Mouse (Mus musculus): ENCODE data around the gene E130208F15Rik. TPM values are rescaled to one million over a fixed set of nuclear protein-coding genes. Genes with fewer than 3 reads are reported as not detected.

E130208F15Rik gene
- polyA plus RNA-seq, 1 experiment from 2014 or later: 2.6 TPM

DNA sequence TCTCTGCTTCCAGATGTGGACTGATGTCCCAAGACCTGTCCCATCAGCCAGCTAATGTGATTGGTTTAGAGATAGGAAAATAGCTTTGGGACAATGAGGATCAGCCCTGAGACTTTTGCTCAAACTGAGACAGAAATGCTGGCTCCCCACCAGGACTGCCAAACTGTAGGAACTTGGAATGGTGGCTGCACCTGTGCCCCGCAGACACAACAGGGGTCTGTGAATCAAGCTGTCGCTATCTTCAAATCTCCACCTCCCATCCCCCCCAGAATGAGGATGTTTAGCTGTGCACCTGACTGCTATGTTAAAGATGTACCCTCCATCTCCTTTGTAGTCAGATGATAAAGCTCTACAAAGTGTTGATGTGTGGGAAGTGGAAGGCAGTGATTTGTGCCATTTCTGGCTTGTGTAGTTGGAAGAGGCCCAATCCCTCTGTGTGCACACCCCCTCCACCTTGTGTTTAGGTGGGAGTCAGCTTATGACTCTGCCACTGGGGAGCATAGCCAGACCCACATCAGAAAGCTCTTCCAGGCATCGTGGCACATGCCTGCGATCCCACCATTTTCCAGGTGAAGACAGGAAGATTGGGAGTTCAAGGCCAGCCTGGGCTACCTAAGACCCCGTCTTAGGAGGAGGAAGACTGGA is 2.9 kb downstream of the E130208F15Rik start:
- Histone ChIP-seq H3K4me2 (no peak overlapping the region), H3K4me1 (peaks cover 25% of the 10 kb centered on the region), H3K9me3 (replicated peaks) (no peaks in the 10 kb centered on the region; the same call in 1 of the 2 replicates), H3K27me3 (no peaks in the 10 kb centered on the region), H3K9ac (no peak overlapping the region), H3K4me3 (replicated peaks) (no peak overlapping the region), H3K27ac (no peak overlapping the region), H3K36me3 (no peaks in the 10 kb centered on the region)
- 83% methylated on average over 5 of the region's 5 CpGs for WGBS
- no peak for ATAC-seq (replicated peaks; ENCODE audit: low FRiP score)

GRCm38 (mm10) chr7:30325364-30325763 is 3.8 kb downstream of the E130208F15Rik start:
- H3K36me3 ChIP-seq: no peaks in the 10 kb centered on the region
- no peak overlapping the region for H3K27ac ChIP-seq
- peaks cover 25% of the 10 kb centered on the region for H3K4me1 ChIP-seq
- no peak overlapping the region for H3K4me3 ChIP-seq (replicated peaks)
- H3K4me2 ChIP-seq: no peak overlapping the region
- no peaks in the 10 kb centered on the region for H3K27me3 ChIP-seq
- ATAC-seq (replicated peaks; ENCODE audit: low FRiP score): no peak
- H3K9ac ChIP-seq: no peak overlapping the region
- WGBS: 52% methylated on average over 2 of the region's 2 CpGs
- no peaks in the 10 kb centered on the region; the same call in 1 of the 2 replicates for H3K9me3 ChIP-seq (replicated peaks)

GRCm38 (mm10) chr7:30326427-30326826 is 4.9 kb downstream of the E130208F15Rik start:
- Histone ChIP-seq H3K36me3 (no peaks in the 10 kb centered on the region), H3K9ac (no peak overlapping the region), H3K27ac (no peak overlapping the region), H3K4me2 (no peak overlapping the region), H3K27me3 (no peaks in the 10 kb centered on the region), H3K4me1 (peaks cover 16% of the 10 kb centered on the region), H3K9me3 (replicated peaks) (no peaks in the 10 kb centered on the region; the same call in 1 of the 2 replicates), H3K4me3 (replicated peaks) (no peak overlapping the region)
- no peak for ATAC-seq (replicated peaks; ENCODE audit: low FRiP score)

GRCm38 (mm10) chr7:30327140-30327539 is 5.6 kb downstream of the E130208F15Rik start:
- H3K27ac ChIP-seq: peak overlapping the region; percentile 28; the same call in 1 of the 2 replicates
- H3K4me3 ChIP-seq (replicated peaks): no peak overlapping the region
- no peaks in the 10 kb centered on the region for H3K36me3 ChIP-seq
- 29% methylated on average over 15 of the region's 15 CpGs for WGBS
- no peaks in the 10 kb centered on the region; the same call in 1 of the 2 replicates for H3K9me3 ChIP-seq (replicated peaks)
- peak overlapping the region; percentile 29 for H3K4me2 ChIP-seq
- peaks cover 18% of the 10 kb centered on the region for H3K4me1 ChIP-seq
- ATAC-seq (replicated peaks; ENCODE audit: low FRiP score): peak; percentile 65
- H3K27me3 ChIP-seq: no peaks in the 10 kb centered on the region
- no peak overlapping the region for H3K9ac ChIP-seq

DNA sequence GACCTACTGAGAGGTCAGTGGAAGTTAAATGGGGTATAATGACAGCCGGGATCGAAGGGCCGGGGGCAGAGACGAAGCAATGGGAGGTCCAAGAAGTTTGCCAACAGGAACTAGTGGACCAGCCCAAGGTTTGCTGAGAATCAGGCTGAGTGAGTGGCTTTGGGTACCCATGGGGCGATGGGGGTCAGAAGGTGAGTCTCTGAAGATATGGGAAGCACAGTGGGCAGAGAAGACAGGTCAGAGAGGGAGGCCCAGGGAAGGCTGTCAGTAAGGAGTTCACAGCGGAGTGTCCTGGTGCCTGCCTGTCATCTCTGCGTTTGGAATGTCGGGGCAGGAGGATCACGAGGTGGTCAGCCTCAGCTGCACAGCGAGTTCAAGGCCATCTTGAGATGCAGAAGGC is 6.8 kb downstream of the E130208F15Rik start:
- Histone ChIP-seq H3K27ac (no peak overlapping the region), H3K4me2 (no peak overlapping the region), H3K9ac (no peak overlapping the region), H3K36me3 (no peaks in the 10 kb centered on the region), H3K9me3 (replicated peaks) (no peaks in the 10 kb centered on the region; the same call in 1 of the 2 replicates), H3K27me3 (peaks cover 5% of the 10 kb centered on the region), H3K4me3 (replicated peaks) (no peak overlapping the region), H3K4me1 (peaks cover 13% of the 10 kb centered on the region)
- WGBS: 31% methylated on average over 10 of the region's 10 CpGs
- ATAC-seq (replicated peaks; ENCODE audit: low FRiP score): no peak

DNA sequence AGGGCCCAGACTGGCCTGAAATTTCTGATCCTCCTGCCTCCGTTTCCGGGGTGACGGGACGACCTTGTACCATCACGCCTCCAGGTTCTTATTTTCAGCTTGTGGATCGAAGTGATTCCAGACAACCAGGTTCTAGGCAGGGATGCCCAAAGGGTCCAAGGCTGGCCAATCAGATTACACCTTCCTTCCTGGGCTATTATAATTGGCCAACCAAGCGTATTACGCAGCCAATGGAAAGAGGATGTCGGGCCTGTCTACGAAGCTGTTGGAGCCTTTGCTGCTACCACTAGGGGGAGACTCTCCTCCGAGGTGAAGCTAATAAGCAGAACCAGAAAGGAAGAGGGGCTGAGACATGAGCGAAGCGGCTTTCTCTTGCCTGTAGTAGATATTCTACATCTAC is 10.3 kb downstream of the E130208F15Rik start:
- H3K36me3 ChIP-seq: no peaks in the 10 kb centered on the region
- peaks cover 35% of the 10 kb centered on the region for H3K27me3 ChIP-seq
- no peak overlapping the region for H3K27ac ChIP-seq
- WGBS: 8% methylated on average over 13 of the region's 13 CpGs
- H3K4me3 ChIP-seq (replicated peaks): no peak overlapping the region
- peaks cover 22% of the 10 kb centered on the region for H3K4me1 ChIP-seq
- H3K4me2 ChIP-seq: peak overlapping the region; percentile 34
- no peak; the same call in 1 of the 2 replicates for ATAC-seq (replicated peaks; ENCODE audit: low FRiP score)
- H3K9me3 ChIP-seq (replicated peaks): no peaks in the 10 kb centered on the region
- no peak overlapping the region for H3K9ac ChIP-seq

DNA sequence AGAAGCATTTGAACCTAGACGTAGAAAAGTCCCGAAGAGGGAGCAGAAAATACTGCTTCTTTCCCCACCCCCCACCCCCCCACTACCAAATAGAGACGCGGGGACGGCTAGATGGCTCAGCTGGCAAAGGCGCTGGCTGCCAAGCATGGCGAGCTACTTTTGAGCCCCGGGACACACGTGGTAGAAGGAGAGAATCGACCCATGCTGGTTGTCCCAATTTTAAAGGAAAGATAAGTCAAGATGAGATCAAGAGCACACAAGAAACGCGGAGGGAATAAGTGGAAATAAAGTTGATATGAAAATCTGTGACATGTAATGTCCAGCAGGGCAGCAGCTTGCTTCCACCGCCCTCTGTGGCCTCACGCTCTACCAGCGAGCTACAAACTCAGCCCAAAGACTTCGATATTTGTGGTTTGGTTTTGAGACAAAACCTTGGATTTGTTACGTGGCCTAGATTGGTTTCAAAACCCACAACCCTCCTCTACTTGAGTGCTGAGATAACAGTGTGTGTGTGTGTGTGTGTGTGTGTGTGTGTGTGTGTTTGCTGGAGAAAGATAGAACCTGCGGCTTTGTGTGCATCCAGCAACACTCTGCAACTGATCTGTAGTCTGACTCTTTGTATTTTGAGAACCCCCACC is 11.2 kb downstream of the E130208F15Rik start:
- Histone ChIP-seq H3K36me3 (no peaks in the 10 kb centered on the region), H3K4me2 (no peak overlapping the region), H3K9ac (no peak overlapping the region), H3K4me3 (replicated peaks) (no peak overlapping the region), H3K4me1 (peaks cover 15% of the 10 kb centered on the region), H3K27me3 (peaks cover 35% of the 10 kb centered on the region), H3K9me3 (replicated peaks) (no peaks in the 10 kb centered on the region), H3K27ac (no peak overlapping the region)
- no peak for ATAC-seq (replicated peaks; ENCODE audit: low FRiP score)
- WGBS: 69% methylated on average over 18 of the region's 18 CpGs

GRCm38 (mm10) chr7:30333436-30333835 is 11.9 kb downstream of the E130208F15Rik start:
- 35% methylated on average over 4 of the region's 4 CpGs for WGBS
- peak; percentile 37; the same call in 1 of the 2 replicates for ATAC-seq (replicated peaks; ENCODE audit: low FRiP score)
- H3K27ac ChIP-seq: no peak overlapping the region

GRCm38 (mm10) chr7:30334563-30334962 is 13.0 kb downstream of the E130208F15Rik start:
- no peak overlapping the region for H3K4me3 ChIP-seq (replicated peaks)
- no peaks in the 10 kb centered on the region for H3K9me3 ChIP-seq (replicated peaks)
- peaks cover 38% of the 10 kb centered on the region for H3K27me3 ChIP-seq
- ATAC-seq (replicated peaks; ENCODE audit: low FRiP score): no peak
- H3K9ac ChIP-seq: no peak overlapping the region
- H3K4me2 ChIP-seq: no peak overlapping the region
- H3K36me3 ChIP-seq: no peaks in the 10 kb centered on the region
- peaks cover 15% of the 10 kb centered on the region for H3K4me1 ChIP-seq
- no peak overlapping the region for H3K27ac ChIP-seq
- WGBS: 61% methylated on average over 5 of the region's 5 CpGs

More at GRCm38 (mm10) chr7:30333436-30333835, 11.9 kb downstream of the E130208F15Rik start:
- H3K4me2 ChIP-seq: no peak overlapping the region
- no peaks in the 10 kb centered on the region for H3K36me3 ChIP-seq
- no peaks in the 10 kb centered on the region for H3K9me3 ChIP-seq (replicated peaks)
- no peak overlapping the region for H3K9ac ChIP-seq
- no peak overlapping the region for H3K4me3 ChIP-seq (replicated peaks)
- H3K4me1 ChIP-seq: peaks cover 15% of the 10 kb centered on the region
- H3K27me3 ChIP-seq: peaks cover 35% of the 10 kb centered on the region

DNA sequence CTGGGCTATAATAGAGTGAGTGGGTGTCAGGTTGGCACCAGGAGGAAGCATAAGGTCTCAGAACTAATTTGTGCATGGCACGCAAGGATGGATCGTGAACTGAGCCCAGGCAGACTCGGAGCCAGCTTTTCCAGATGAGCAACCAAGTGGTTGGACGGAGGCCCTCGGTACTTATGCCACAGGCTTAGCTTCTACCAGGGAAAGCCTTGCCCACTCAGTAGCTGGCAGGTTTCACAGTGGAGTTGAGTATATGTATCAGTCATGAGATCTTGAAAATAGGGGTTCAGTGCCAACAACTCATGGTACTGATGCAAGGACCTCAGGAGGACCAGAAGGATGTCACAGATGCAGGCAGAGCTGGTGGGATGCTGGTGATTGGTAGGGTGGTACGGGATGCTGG is 14.1 kb downstream of the E130208F15Rik start:
- WGBS: 67% methylated on average over 6 of the region's 6 CpGs
- H3K36me3 ChIP-seq: no peaks in the 10 kb centered on the region

GRCm38 (mm10) chr7:30336384-30336783 is 14.8 kb downstream of the E130208F15Rik start:
- Histone ChIP-seq H3K4me3 (replicated peaks) (no peak overlapping the region), H3K4me1 (peaks cover 15% of the 10 kb centered on the region), H3K4me2 (no peak overlapping the region), H3K27ac (no peak overlapping the region), H3K9me3 (replicated peaks) (no peaks in the 10 kb centered on the region), H3K27me3 (peaks cover 44% of the 10 kb centered on the region), H3K9ac (no peak overlapping the region), H3K36me3 (no peaks in the 10 kb centered on the region)
- WGBS: 1% methylated on average over 9 of the region's 9 CpGs
- ATAC-seq (replicated peaks; ENCODE audit: low FRiP score): no peak; the same call in 1 of the 2 replicates

More for the DNA sequence above, 14.1 kb downstream of the E130208F15Rik start:
- Histone ChIP-seq H3K27me3 (peaks cover 40% of the 10 kb centered on the region), H3K9me3 (replicated peaks) (no peaks in the 10 kb centered on the region), H3K9ac (no peak overlapping the region), H3K27ac (no peak overlapping the region), H3K4me3 (replicated peaks) (no peak overlapping the region), H3K4me1 (peaks cover 15% of the 10 kb centered on the region), H3K4me2 (no peak overlapping the region)
- ATAC-seq (replicated peaks; ENCODE audit: low FRiP score): no peak

DNA sequence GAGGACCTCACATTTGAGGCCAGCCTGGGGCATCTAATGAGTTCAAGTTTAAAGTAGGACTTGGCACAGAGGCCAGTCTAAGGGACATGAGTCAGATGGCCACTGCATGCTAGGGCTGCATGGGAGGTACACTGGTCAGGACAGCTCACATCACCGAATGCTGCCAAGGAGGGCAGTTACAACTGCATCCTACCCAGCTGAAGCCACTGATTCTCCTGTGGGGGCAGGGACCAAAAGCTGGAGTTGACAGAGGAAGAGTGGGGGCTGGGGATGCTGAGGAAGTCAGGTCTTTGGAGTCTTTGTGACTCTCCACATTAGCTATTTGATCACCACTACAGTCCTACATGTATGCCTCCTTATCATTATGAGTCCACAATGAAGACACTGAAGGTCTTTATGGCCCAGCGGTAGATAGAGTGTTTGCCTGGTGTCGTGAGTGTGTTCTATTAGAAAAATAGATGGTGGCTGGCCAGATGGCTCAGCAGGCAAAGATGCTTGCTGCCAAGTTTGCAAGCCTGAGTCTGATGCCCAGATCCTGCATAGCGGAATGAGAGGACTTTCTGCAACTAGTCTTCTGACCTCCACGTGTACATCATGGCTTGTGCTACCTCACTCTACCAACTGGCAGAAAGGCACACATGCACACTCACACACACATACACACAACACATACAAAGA is 18.0 kb downstream of the E130208F15Rik start:
- ATAC-seq (replicated peaks; ENCODE audit: low FRiP score): no peak
- Histone ChIP-seq H3K4me2 (no peak overlapping the region), H3K4me3 (replicated peaks) (no peak overlapping the region), H3K27ac (no peak overlapping the region), H3K9me3 (replicated peaks) (no peaks in the 10 kb centered on the region), H3K4me1 (peaks cover 3% of the 10 kb centered on the region), H3K27me3 (peaks cover 33% of the 10 kb centered on the region), H3K36me3 (no peaks in the 10 kb centered on the region), H3K9ac (no peak overlapping the region)
- whole genome bisulfite sequencing: 79% methylated on average over 5 of the region's 5 CpGs

Measured in kidney, embryonic 15.5 days (tissue).